Mouse (Mus musculus) heart, adult 2 months (tissue): ENCODE data around the gene Col6a3.

ENCODE experiments used
- CTCF ChIP-seq: fragments of 200-600 bp; IDR thresholded peaks from 2 replicates; pipeline ENCODE4 v1.8.1; 2022; ENCODE audit warnings: antibody characterized with exemption, mild to moderate bottlenecking, moderate library complexity
- EP300 ChIP-seq: fragments of 200-500 bp; IDR thresholded peaks from 2 replicates; pipeline ENCODE4 v1.6.1; 2011; ENCODE audit warnings: low read depth, low read length, control low read depth; ENCODE audit not compliant: insufficient read depth
- POLR2A ChIP-seq: fragments of 200-500 bp; IDR thresholded peaks from 2 replicates; pipeline ENCODE4 v1.6.1; 2011; ENCODE audit warnings: mild to moderate bottlenecking, low read depth, low read length, control low read depth; ENCODE audit not compliant: insufficient read depth

DNA sequence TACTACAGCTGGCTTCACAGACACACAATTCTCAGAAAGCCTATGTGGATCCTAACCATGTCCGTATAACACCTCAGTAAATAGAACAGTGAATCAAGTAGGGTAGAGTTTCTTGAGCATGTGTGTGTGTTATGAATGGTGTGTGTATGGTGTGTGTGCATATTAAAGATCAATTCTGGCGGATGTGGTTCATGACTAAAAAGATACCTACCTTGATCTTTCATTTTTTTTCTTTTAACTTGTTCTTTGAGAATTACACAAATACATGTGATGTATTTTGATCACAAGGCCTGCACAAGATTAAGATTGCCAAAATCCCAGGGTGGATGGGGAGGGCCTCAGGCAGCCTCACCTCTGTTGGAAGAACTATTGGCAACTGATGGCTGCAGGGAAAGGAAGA lies 104.9 kb downstream of the Col6a3 start:
- TF ChIP-seq CTCF (no peak), POLR2A (no peak), EP300 (no peak)
